Mouse (Mus musculus): Measurements from ENCODE around the gene Dysf. TPM values are rescaled to one million over a fixed set of nuclear protein-coding genes. Genes with fewer than 3 reads are reported as not detected.

Gene Dysf
- polyA plus RNA-seq, 1 experiment = 7.8 TPM

DNA sequence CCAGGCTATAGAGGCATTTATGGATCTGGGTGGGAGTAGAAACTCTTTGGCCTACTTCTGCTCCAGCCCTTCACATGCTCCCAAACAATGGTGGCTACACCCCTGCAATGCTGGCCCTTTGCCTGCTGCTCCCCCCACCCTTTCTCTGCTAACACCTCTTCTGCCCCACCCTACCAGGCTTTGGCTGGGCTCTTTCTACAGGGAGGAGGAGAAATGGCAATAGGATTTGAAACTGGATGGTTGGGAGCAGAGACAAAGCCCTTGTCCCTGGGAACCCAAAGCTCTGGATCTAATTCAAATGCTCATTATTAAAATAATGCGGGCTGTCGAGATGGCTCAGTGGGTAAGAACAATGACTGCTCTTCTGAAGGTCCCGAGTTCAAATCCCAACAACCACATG is 72.2 kb downstream of the Dysf start:
- TF ChIP-seq CTCF (IDR thresholded peaks at IDR 0.05; ENCODE audit: extremely low read depth, insufficient read depth, insufficient read length, insufficient replicate concordance) = no peak
- TF ChIP-seq POLR2A (IDR thresholded peaks at IDR 0.05; ENCODE audit: low read depth, low read length) = no peak
- 90% methylated on average over 3 of the region's 3 CpGs for WGBS
- Histone ChIP-seq H3K27ac (ENCODE audit: insufficient read depth, low read length) (no peak overlapping the region), H3K27me3 (ENCODE audit: control insufficient read depth, insufficient read depth, low read length) (no peaks in the 10 kb centered on the region), H3K36me3 (ENCODE audit: control insufficient read depth, insufficient read depth, low read length) (no peaks in the 10 kb centered on the region), H3K4me1 (ENCODE audit: control insufficient read depth, insufficient read depth, insufficient read length) (no peaks in the 10 kb centered on the region), H3K4me3 (ENCODE audit: extremely low read depth, insufficient read depth, insufficient read length) (no peak overlapping the region)
- no peak for DNase-seq (ENCODE audit: low read depth in 1 of 2, low spot score in 2 of 2)

GRCm38 (mm10) chr6:84084757-84085156 is 76.4 kb downstream of the Dysf start:
- Histone ChIP-seq H3K4me3 (ENCODE audit: extremely low read depth, insufficient read depth, insufficient read length) (no peak overlapping the region), H3K27me3 (ENCODE audit: control insufficient read depth, insufficient read depth, low read length) (no peaks in the 10 kb centered on the region), H3K4me1 (ENCODE audit: control insufficient read depth, insufficient read depth, insufficient read length) (no peaks in the 10 kb centered on the region), H3K36me3 (ENCODE audit: control insufficient read depth, insufficient read depth, low read length) (no peaks in the 10 kb centered on the region), H3K27ac (ENCODE audit: insufficient read depth, low read length) (no peak overlapping the region)
- 46% methylated on average over 10 of the region's 10 CpGs for WGBS
- TF ChIP-seq POLR2A (IDR thresholded peaks at IDR 0.05; ENCODE audit: low read depth, low read length) = no peak
- no peak for TF ChIP-seq CTCF (IDR thresholded peaks at IDR 0.05; ENCODE audit: extremely low read depth, insufficient read depth, insufficient read length, insufficient replicate concordance)
- DNase-seq (ENCODE audit: low read depth in 1 of 2, low spot score in 2 of 2) = no peak

DNA sequence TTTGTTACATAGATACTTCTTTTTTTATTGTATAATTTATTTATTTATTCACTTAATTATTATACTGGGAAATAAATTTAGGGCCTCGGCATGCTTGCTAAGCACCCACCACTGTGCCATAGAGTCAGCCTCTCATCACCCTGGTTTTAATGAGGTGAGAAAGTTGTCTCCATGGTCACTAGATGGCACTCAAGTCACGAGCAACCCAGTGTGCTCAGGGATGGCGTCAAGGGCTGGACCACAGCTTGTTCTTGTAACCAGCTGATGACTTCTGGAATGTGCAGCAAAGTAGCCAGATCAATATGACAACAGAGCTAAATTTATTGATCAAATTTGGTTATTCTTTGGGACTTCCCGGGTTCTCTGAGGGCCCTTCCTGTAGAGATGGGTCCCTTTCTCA is 85.1 kb downstream of the Dysf start:
- Histone ChIP-seq H3K4me1 (ENCODE audit: control insufficient read depth, insufficient read depth, insufficient read length) (no peaks in the 10 kb centered on the region), H3K36me3 (ENCODE audit: control insufficient read depth, insufficient read depth, low read length) (no peaks in the 10 kb centered on the region), H3K27ac (ENCODE audit: insufficient read depth, low read length) (no peak overlapping the region), H3K27me3 (ENCODE audit: control insufficient read depth, insufficient read depth, low read length) (no peaks in the 10 kb centered on the region), H3K4me3 (ENCODE audit: extremely low read depth, insufficient read depth, insufficient read length) (no peak overlapping the region)
- no peak for TF ChIP-seq POLR2A (IDR thresholded peaks at IDR 0.05; ENCODE audit: low read depth, low read length)
- DNase-seq (ENCODE audit: low read depth in 1 of 2, low spot score in 2 of 2) = no peak
- 31% methylated on average over 4 of the region's 4 CpGs for whole genome bisulfite sequencing

DNA sequence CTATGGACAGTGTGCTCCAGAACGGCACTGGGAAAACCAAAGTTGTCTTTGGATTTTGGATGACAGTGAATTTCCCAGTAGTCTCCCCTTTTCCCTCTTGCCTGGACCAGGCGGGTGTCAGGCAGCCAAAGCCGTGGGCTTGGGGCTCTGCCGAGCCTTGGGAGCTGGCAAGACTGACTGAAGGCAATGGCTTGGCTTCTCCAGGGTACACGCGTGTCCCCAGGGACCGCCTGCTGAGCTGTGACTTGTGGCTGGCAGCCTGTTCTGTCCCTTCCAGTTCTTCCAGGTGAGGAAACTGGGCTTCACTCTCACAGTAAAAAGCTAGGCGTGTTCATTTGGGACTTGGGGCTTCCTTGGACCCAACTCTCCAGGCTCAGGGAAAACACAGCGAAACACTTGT is 86.1 kb downstream of the Dysf start:
- 90% methylated on average over 9 of the region's 9 CpGs for WGBS
- Histone ChIP-seq H3K27me3 (ENCODE audit: control insufficient read depth, insufficient read depth, low read length) (no peaks in the 10 kb centered on the region), H3K4me1 (ENCODE audit: control insufficient read depth, insufficient read depth, insufficient read length) (no peaks in the 10 kb centered on the region), H3K4me3 (ENCODE audit: extremely low read depth, insufficient read depth, insufficient read length) (no peak overlapping the region), H3K27ac (ENCODE audit: insufficient read depth, low read length) (no peak overlapping the region), H3K36me3 (ENCODE audit: control insufficient read depth, insufficient read depth, low read length) (no peaks in the 10 kb centered on the region)
- TF ChIP-seq CTCF (IDR thresholded peaks at IDR 0.05; ENCODE audit: extremely low read depth, insufficient read depth, insufficient read length, insufficient replicate concordance) (no peak), POLR2A (IDR thresholded peaks at IDR 0.05; ENCODE audit: low read depth, low read length) (no peak)
- no peak for DNase-seq (ENCODE audit: low read depth in 1 of 2, low spot score in 2 of 2)

DNA sequence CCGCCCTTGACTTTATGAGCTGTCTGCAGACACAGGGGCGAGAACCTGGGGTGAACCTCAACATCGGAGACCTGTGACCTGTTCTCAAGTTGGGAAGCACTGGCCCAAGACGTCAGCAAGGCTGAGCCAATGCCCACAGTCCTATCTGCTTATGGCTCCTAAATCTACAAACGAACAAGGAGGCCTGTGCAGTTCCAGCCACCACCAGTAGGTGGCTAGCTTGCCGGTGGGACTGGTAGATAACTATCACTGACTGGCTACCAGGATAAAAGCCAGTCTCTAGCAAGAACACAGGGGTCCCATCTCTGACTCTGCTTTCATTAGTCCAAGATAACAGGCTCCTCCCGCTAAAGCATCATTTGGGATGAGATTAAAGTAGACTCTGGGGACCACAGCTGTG is 86.6 kb downstream of the Dysf start:
- Histone ChIP-seq H3K36me3 (ENCODE audit: control insufficient read depth, insufficient read depth, low read length) (no peaks in the 10 kb centered on the region), H3K4me3 (ENCODE audit: extremely low read depth, insufficient read depth, insufficient read length) (no peak overlapping the region), H3K4me1 (ENCODE audit: control insufficient read depth, insufficient read depth, insufficient read length) (no peaks in the 10 kb centered on the region), H3K27me3 (ENCODE audit: control insufficient read depth, insufficient read depth, low read length) (no peaks in the 10 kb centered on the region), H3K27ac (ENCODE audit: insufficient read depth, low read length) (no peak overlapping the region)
- TF ChIP-seq POLR2A (IDR thresholded peaks at IDR 0.05; ENCODE audit: low read depth, low read length) (no peak), CTCF (IDR thresholded peaks at IDR 0.05; ENCODE audit: extremely low read depth, insufficient read depth, insufficient read length, insufficient replicate concordance) (peak; percentile 56; the same call in 1 of the 2 replicates)
- WGBS = 28% methylated on average over 7 of the region's 7 CpGs
- peak; percentile 12 to 54 for DNase-seq (ENCODE audit: low read depth in 1 of 2, low spot score in 2 of 2)

DNA sequence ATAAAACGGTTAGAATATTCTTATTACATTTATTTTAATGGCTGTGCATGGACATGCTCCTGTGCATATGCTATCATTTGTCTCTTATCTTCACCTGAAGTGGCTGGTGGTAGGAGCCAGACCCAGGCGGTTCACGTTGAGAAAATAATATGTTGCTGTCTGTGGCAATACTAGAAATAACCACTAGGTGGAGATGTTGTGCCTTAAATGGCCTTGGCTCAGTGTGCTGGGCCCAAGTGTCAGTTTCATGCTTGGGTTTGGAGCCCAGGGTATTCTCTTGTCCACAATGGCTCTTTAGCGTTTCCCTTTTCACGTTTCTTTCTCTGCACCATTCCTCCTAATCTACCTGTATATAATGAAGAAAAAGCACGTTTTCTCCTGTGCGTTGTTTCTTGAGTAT is 87.5 kb downstream of the Dysf start:
- Histone ChIP-seq H3K36me3 (ENCODE audit: control insufficient read depth, insufficient read depth, low read length) (no peaks in the 10 kb centered on the region), H3K27ac (ENCODE audit: insufficient read depth, low read length) (no peak overlapping the region)
- DNase-seq (ENCODE audit: low read depth in 1 of 2, low spot score in 2 of 2) = peak in 1 of 2 experiments; percentile 11

GRCm38 (mm10) chr6:84102002-84102401 is 93.6 kb downstream of the Dysf start:
- H3K4me1 ChIP-seq (ENCODE audit: control insufficient read depth, insufficient read depth, insufficient read length) = no peaks in the 10 kb centered on the region
- 29% methylated on average over 15 of the region's 15 CpGs for WGBS

More for the DNA sequence above, 87.5 kb downstream of the Dysf start:
- H3K4me3 ChIP-seq (ENCODE audit: extremely low read depth, insufficient read depth, insufficient read length) = no peak overlapping the region
- no peaks in the 10 kb centered on the region for H3K27me3 ChIP-seq (ENCODE audit: control insufficient read depth, insufficient read depth, low read length)
- no peaks in the 10 kb centered on the region for H3K4me1 ChIP-seq (ENCODE audit: control insufficient read depth, insufficient read depth, insufficient read length)
- 23% methylated on average over 7 of the region's 7 CpGs for WGBS
- TF ChIP-seq POLR2A (IDR thresholded peaks at IDR 0.05; ENCODE audit: low read depth, low read length) (no peak), CTCF (IDR thresholded peaks at IDR 0.05; ENCODE audit: extremely low read depth, insufficient read depth, insufficient read length, insufficient replicate concordance) (peak; percentile 52; the same call in 1 of the 2 replicates)

More at GRCm38 (mm10) chr6:84102002-84102401, 93.6 kb downstream of the Dysf start:
- DNase-seq (ENCODE audit: low read depth in 1 of 2, low spot score in 2 of 2) = no peak
- TF ChIP-seq CTCF (IDR thresholded peaks at IDR 0.05; ENCODE audit: extremely low read depth, insufficient read depth, insufficient read length, insufficient replicate concordance) (no peak), POLR2A (IDR thresholded peaks at IDR 0.05; ENCODE audit: low read depth, low read length) (no peak)
- no peaks in the 10 kb centered on the region for H3K36me3 ChIP-seq (ENCODE audit: control insufficient read depth, insufficient read depth, low read length)
- no peak overlapping the region for H3K4me3 ChIP-seq (ENCODE audit: extremely low read depth, insufficient read depth, insufficient read length)
- peaks cover 2% of the 10 kb centered on the region for H3K27me3 ChIP-seq (ENCODE audit: control insufficient read depth, insufficient read depth, low read length)
- H3K27ac ChIP-seq (ENCODE audit: insufficient read depth, low read length) = no peak overlapping the region
